Mouse (Mus musculus) C2C12 (cell line): ENCODE data around the gene Bbx.

Experiments
- CTCF ChIP-seq: IDR thresholded peaks from one replicate; pipeline ENCODE4 v1.5.1; 2011; ENCODE audit not compliant: control insufficient read depth, insufficient read depth, insufficient read length
- MAX ChIP-seq: IDR thresholded peaks from one replicate; pipeline ENCODE4 v1.6.1; 2011; ENCODE audit warnings: mild to moderate bottlenecking, control low read depth

DNA sequence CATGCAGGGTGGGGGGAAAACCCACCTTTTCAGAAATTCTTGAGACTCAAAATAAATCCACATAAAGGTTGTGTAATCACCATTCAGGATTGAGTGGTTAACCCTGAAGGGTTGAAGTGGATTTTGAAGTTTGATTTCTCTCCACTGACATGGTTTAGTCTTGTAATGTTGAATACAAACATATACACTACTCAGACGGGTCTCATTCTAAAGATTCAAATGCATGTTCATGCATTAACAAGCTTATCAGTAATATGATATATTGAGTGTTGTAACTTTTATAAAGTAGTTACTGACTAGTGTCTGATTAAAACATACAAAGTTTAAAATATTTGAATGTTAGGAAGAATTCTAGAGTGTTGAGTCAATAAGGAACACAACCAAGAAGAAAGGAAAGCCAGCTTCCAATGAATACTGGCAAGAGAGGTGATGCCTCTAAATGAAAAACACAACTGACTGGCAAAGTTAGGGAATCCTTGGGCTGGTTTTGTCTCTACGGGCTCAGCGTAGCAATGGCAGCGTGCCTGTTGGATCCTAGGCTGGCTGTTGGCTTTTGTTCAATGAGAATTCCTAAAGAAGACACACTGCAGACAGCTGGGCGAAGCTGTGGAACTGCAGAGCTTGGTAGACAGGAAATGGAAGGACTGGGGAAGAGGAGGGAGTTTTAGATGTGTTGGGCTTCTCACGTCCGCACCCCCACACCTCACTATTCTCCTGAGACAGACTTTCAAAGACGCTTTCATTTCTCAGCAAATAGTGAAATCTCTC is 211.3 kb downstream of the Bbx start:
- TF ChIP-seq MAX = no peak
- TF ChIP-seq CTCF = no peak
